Mouse (Mus musculus) ovary, postnatal 14 days (tissue): Measurements from ENCODE around the gene Per3.

Experiments used
- DNase-seq: peaks from one replicate; pipeline ENCODE4 v3.0.0; 2022; ENCODE audit warnings: low spot score

Gene Per3

DNA sequence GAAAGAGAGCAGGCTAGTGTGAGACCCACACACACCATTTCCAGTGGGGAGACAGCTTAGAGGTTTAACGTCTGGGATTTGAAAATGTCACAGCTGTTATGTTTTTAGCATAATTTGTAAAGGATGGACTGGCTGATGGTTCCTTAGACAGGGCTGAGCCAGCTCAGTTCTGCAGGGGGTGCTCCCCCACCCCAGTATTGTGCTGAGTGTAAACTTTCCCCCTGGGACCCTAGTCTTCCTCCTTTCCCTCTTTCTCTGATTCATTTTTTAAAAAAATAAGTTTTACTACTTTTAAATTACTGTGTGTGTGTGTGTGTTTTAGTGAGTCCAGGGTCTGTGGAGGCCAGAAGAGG is 87.4 kb downstream of the Per3 start:
- DNase-seq: no peak

DNA sequence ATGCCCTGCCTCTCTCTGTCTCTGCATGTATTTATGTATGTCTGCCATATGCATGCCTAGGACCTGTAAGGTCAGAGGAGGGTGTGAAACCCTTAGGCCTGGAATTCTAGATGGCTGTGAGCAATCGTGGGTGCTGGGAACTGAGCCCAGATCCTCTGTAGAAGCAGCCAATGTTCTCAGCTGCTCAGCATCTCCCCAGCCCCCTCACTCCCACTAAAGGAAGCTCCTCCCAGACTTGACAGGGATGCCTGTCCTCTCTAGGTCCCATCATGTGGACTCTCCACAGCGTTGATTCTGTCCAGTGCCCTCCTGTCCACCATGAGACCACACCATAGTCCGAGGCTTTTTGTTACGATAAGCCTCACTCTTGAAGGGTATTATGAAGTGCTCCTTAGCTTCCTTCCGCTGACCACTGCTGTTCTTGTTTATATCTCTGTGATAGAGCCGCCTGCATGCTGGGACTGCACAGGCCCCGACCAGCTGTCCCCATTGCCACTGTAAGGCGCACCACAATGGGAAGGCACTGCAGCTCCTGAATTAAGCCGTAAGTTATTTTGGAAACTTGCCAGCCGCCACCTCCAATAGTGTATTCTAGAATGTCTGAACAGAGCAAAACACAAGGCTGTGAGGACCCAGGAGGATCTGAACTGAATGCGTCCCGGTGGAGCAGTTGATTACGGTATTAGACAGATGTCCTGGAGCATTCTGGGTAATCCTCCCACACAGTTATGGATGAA is 87.9 kb downstream of the Per3 start:
- DNase-seq: no peak
